Mouse (Mus musculus): Measurements from ENCODE around the gene Ccser2.
"Not testable (repeated sequence)": the region's sequence is repeated elsewhere in the genome, so short reads cannot be mapped to it uniquely, and the experiment has no call there.

The Ccser2 gene

GRCm38 (mm10) chr14:36968628-36969147 lies at the start of gene Ccser2:
Ccser2 (minus strand) TSS chr14:36968777.
- peak; percentile 97 for DNase-seq (ENCODE audit: low read depth)

GRCm38 (mm10) chr14:37015894-37016293 lies 47.3 kb upstream of the Ccser2 start:
- DNase-seq (ENCODE audit: low read depth): peak; percentile 6

- no peak for DNase-seq (ENCODE audit: low read depth)
These were observed 45.1 kb upstream of the Ccser2 start for GRCm38 (mm10) chr14:37013644-37014043.

GRCm38 (mm10) chr14:37009686-37010085 lies 41.1 kb upstream of the Ccser2 start:
- DNase-seq (ENCODE audit: low read depth): no peak

- no peak for DNase-seq (ENCODE audit: low read depth)
These were observed 37.9 kb upstream of the Ccser2 start for GRCm38 (mm10) chr14:37006489-37006888.

GRCm38 (mm10) chr14:37005865-37006264 lies 37.3 kb upstream of the Ccser2 start:
- DNase-seq (ENCODE audit: low read depth): no peak

GRCm38 (mm10) chr14:37003431-37004095 lies 35.0 kb upstream of the Ccser2 start:
- no peak for DNase-seq (ENCODE audit: low read depth)

GRCm38 (mm10) chr14:37002852-37003251 lies 34.3 kb upstream of the Ccser2 start:
- DNase-seq (ENCODE audit: low read depth): no peak

GRCm38 (mm10) chr14:37000780-37001179 lies 32.2 kb upstream of the Ccser2 start:
- DNase-seq (ENCODE audit: low read depth): not testable (repeated sequence)

GRCm38 (mm10) chr14:36989784-36990183 lies 21.2 kb upstream of the Ccser2 start:
- no peak for DNase-seq (ENCODE audit: low read depth)

GRCm38 (mm10) chr14:36985693-36986092 lies 17.1 kb upstream of the Ccser2 start:
- no peak for DNase-seq (ENCODE audit: low read depth)

- no peak for DNase-seq (ENCODE audit: low read depth)
These were observed 6.4 kb upstream of the Ccser2 start for GRCm38 (mm10) chr14:36975019-36975418.

- no peak for DNase-seq (ENCODE audit: low read depth)
These were observed 2.6 kb upstream of the Ccser2 start for GRCm38 (mm10) chr14:36971211-36971610.

- DNase-seq (ENCODE audit: low read depth): no peak
These were observed 1.4 kb upstream of the Ccser2 start for GRCm38 (mm10) chr14:36969861-36970420.

GRCm38 (mm10) chr14:36968076-36968627 lies 425 bp downstream of the Ccser2 start:
- peak; percentile 81 for DNase-seq (ENCODE audit: low read depth)

- no peak for DNase-seq (ENCODE audit: low read depth)
These were observed 3.2 kb downstream of the Ccser2 start for GRCm38 (mm10) chr14:36965421-36965820.

- DNase-seq (ENCODE audit: low read depth): peak; percentile 94
These were observed 6.1 kb downstream of the Ccser2 start for GRCm38 (mm10) chr14:36962477-36962876.

GRCm38 (mm10) chr14:36957719-36958118 lies 10.9 kb downstream of the Ccser2 start:
- DNase-seq (ENCODE audit: low read depth): no peak

GRCm38 (mm10) chr14:36957261-36957660 lies 11.3 kb downstream of the Ccser2 start:
- no peak for DNase-seq (ENCODE audit: low read depth)

- peak; percentile 47 for DNase-seq (ENCODE audit: low read depth)
These were observed 11.9 kb downstream of the Ccser2 start for GRCm38 (mm10) chr14:36956717-36957116.

- DNase-seq (ENCODE audit: low read depth): peak; percentile 76
These were observed 15.7 kb downstream of the Ccser2 start for GRCm38 (mm10) chr14:36952687-36953426.

- DNase-seq (ENCODE audit: low read depth): peak; percentile 87
These were observed 16.4 kb downstream of the Ccser2 start for GRCm38 (mm10) chr14:36952142-36952541.

- no peak for DNase-seq (ENCODE audit: low read depth)
These were observed 25.9 kb downstream of the Ccser2 start for GRCm38 (mm10) chr14:36942716-36943115.
